Mouse (Mus musculus) lung, adult 2 months (tissue): ENCODE data around the gene Zkscan14. TPM values are rescaled to one million over a fixed set of nuclear protein-coding genes. Genes with fewer than 3 reads are reported as not detected.

ENCODE experiments used
- DNase-seq: peaks from one replicate; pipeline ENCODE4 v3.0.0; 2022
- H3K4me1 ChIP-seq: fragments of 200-500 bp; 2 replicates; pipeline ENCODE4 v1.6.1; 2011; ENCODE audit warnings: low read length; ENCODE audit not compliant: control insufficient read depth, insufficient read depth
- H3K4me3 ChIP-seq: fragments of 200-500 bp; replicated peaks from 2 replicates; pipeline ENCODE3; 2011; ENCODE audit warnings: low read depth, mild to moderate bottlenecking, control low read depth, low read length; ENCODE audit errors: extremely low read depth
- CTCF ChIP-seq: fragments of 200-500 bp; IDR thresholded peaks from 2 replicates; pipeline ENCODE4 v1.5.1; 2011; ENCODE audit warnings: mild to moderate bottlenecking, low read length, control low read depth; ENCODE audit not compliant: insufficient read depth
- POLR2A ChIP-seq: fragments of 200-500 bp; IDR thresholded peaks from 2 replicates; pipeline ENCODE4 v1.6.1; 2011; ENCODE audit warnings: low read depth, mild to moderate bottlenecking, control low read depth, low read length, borderline replicate concordance; ENCODE audit errors: extremely low read depth
- WGBS: fragments of 180-500 bp; shearing (Covaris S2); methylation state at CpG from one replicate; pipeline ENCODE4 v1.1.7; 2018; 5-methylcytosine and 5-hydroxymethylcytosine counted together
- polyA plus RNA-seq: library from polyadenylated mRNA; depleted of rRNA; stranded (reverse); fragments of >200 nt; gene quantifications from 2 replicates; pipeline ENCODE4 v1.2.3, GENCODE M21; 2012; rRNA removed

Zkscan14 gene
- polyA plus RNA-seq, 1 experiment: 4.2 TPM

DNA sequence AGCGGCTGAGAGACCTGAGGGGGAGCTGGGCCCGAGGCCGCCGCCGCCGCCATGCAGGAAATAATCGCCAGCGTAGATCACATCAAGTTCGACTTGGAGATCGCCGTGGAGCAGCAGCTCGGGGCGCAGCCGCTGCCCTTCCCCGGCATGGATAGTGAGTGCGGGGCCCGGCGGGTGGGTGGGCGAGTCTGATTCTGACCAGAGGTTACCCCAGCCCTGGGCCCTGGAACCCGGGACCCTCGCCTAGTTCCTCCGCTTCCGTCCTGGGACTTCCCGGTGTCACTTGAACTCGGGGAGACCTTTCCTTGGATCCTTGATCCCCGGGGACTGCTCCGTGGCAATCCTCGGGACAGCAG, 34.4 kb downstream of the Zkscan14 start:
- peaks cover 3% of the 10 kb centered on the region; the same call in 1 of the 2 replicates for H3K4me1 ChIP-seq
- H3K4me3 ChIP-seq: peak overlapping the region; percentile 91
- DNase-seq: no peak
- WGBS: 0% methylated on average over 27 of the region's 28 CpGs
- no peak for TF ChIP-seq POLR2A
- no peak for TF ChIP-seq CTCF

DNA sequence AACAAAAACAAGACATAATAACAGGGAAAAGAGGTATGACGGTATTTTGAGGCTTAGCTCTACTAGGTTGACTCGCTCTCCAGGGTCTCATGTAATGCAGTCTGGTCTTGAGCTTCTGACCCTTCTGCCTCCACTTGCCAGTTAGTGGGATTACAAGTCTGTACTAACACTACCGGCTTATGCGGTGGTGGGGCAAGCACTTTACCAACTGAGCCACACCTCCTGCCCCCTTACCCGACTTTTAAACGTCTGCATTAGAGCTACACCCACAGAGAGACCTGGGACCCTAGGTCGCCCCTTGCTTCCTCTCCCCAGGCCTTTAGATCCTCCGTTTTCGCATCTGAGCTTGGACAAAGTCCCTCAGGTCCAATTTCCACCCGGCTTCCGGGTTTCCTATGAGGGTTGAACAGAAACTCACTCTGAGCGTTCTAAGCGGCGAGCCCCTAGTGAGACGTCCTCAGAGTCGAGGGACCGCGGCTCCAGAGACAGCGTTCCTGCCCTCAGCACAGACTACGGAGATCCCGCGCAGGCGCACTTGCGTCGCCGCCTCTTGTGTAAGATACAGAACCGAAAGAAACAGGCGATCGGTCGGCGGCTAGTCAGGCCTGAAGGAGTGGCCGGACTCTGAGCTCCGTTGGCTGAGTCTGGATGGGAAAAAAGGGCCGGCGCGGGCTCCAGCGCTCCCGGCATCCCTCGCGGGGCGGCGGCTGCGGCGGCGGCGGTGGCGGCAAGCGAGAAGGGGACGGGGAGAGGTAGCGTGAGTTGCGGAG, 34.9 kb downstream of the Zkscan14 start, which contains the start of the genes Ptcd1 and Cpsf4:
Gene Ptcd1, minus strand, starts transcription at position 573 of the 770 bp plus-strand sequence.
Gene Cpsf4, plus strand, starts transcription at position 678 of the 770 bp plus-strand sequence.
- Histone ChIP-seq H3K4me3 (peak within 1 kb of the TSS; percentile 91), H3K4me1 (peaks cover 3% of the 10 kb centered on the region; the same call in 1 of the 2 replicates)
- peak; percentile 96 for DNase-seq
- WGBS: 2% methylated on average over 51 of the region's 51 CpGs
- TF ChIP-seq POLR2A (peak; percentile 91; the same call in 1 of the 2 replicates), CTCF (no peak)

DNA sequence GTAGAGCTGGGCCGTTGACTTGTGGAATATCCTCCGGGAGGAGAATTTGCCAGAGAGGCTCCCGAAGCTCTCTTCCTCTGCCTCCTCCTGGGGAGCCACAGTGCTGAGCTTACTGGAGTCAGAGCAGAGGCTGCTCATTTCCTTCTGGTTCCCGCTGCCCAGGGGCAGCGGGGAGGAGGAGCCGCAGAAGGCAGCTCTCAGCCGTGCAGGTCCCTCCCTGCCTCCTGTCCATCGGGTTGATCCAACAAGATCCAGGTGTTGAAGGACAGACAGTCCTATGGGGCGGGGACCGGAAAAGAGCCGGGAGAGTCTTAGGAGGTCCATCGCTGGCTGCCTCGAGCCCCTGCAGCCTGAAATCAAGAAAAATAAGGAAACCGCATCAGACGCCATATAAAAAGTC, 36.5 kb downstream of the Zkscan14 start:
- Histone ChIP-seq H3K4me3 (no peak overlapping the region), H3K4me1 (peaks cover 3% of the 10 kb centered on the region; the same call in 1 of the 2 replicates)
- no peak for DNase-seq
- WGBS: 85% methylated on average over 15 of the region's 15 CpGs
- TF ChIP-seq POLR2A: no peak
- TF ChIP-seq CTCF: no peak

DNA sequence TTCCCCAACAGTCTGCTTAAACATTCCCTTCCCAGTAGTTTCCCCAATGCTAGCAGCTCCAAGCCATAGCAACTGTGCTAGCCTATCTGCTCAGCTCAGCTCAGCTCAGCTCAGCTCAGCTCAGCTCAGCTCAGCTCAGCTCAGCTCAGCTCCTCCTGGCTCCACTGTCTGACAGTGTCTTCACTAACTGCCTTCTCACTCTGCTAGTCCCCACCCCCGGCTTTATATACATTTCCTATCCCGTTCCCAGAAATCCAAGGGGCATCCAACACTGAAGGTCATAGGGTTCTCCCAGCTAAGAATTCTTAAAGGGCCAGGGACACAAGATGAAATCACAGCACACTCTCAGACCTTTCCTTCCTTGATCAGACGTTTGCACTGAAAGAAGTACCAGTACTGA, 37.0 kb downstream of the Zkscan14 start:
- peaks cover 3% of the 10 kb centered on the region; the same call in 1 of the 2 replicates for H3K4me1 ChIP-seq
- no peak for DNase-seq
- TF ChIP-seq POLR2A (no peak), CTCF (no peak)
- 30% methylated on average over 3 of the region's 3 CpGs for WGBS
- H3K4me3 ChIP-seq: no peak overlapping the region

DNA sequence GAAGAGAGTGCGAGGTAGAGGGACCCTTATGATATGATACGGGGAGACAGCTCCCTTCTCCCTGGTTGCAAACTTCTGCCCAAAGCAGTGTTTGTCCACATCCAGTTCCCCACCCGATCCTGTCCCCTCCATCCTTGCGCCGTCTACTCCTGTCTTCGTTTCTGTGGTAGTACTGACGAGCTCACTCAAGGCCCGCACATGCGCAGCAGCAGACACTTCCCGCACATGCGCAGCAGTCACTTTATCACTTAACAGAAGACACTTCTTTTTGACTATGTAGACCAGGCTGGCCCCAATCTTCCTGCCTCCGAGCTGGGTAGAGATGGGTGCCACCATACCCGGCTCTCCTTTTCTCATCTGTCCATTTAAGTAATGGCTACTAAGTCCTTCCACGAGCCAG, 40.3 kb downstream of the Zkscan14 start:
- Histone ChIP-seq H3K4me1 (peaks cover 3% of the 10 kb centered on the region; the same call in 1 of the 2 replicates), H3K4me3 (no peak overlapping the region)
- TF ChIP-seq CTCF (no peak), POLR2A (no peak)
- WGBS: 95% methylated on average over 14 of the region's 14 CpGs
- no peak for DNase-seq

DNA sequence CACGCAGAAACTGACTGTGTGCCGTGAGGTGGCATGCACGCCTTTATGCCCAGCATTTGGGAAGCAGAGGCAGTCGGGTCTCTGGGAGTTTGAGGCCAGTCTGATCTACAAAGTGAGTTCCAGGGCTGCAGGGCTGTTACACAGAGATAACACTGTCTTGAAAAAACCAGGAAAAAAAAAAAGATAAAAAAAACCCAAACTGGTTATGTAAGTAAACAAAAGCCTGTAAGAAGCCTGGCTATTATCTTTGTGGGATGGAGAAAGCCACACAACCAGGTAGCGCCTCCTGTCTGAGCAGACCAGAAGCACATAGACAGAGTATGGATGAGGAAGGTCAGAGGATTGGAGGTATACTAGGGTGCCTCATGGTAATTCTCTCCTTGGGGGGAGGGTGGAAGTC, 49.0 kb downstream of the Zkscan14 start:
- no peaks in the 10 kb centered on the region for H3K4me1 ChIP-seq
- WGBS: 93% methylated on average over 5 of the region's 5 CpGs
- no peak for DNase-seq
- H3K4me3 ChIP-seq: no peak overlapping the region
- TF ChIP-seq POLR2A (no peak), CTCF (no peak)

DNA sequence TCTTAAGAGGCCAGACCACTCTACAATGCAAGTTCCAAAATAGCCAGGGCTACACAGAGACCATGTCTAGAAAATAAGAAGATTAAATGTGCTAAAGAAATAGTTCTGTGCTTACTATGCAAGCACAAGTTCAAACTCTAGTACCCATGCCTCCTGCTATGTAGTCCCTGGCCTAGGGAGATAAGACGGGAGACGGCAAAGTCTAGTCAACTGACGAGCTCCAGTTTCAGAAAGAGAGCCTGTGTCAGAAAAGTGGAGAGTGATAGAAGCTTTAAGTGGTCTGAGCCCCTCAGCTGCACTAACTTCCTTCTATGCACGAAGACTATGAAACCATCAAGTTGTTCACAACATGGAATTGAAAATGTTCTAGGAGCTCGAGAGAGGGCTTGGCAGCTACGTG, 52.4 kb downstream of the Zkscan14 start:
- DNase-seq: no peak
- Histone ChIP-seq H3K4me1 (no peaks in the 10 kb centered on the region), H3K4me3 (no peak overlapping the region)
- 87% methylated on average over 6 of the region's 6 CpGs for WGBS
- TF ChIP-seq CTCF (no peak), POLR2A (no peak)

DNA sequence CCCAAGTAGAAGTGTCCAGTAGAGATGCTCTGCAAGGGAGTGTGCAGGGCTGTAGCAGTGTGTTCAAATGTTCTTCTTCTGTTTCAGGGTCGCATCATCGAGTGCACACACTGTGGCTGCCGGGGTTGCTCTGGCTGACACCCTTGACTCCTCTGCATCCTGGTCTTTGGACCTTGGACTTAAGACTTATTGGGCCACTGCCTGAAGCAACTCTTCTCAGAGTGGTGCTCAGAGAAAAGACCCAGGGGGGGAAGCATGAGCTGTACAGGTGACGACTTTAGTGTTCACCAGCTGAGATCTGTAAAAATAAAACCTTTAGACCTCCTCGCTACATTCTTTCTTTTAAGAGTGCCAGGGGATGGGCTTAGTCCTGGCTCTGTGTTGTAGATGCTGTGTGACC, 53.9 kb downstream of the Zkscan14 start:
- 91% methylated on average over 5 of the region's 5 CpGs for WGBS
- DNase-seq: no peak

More for the DNA sequence above, 53.9 kb downstream of the Zkscan14 start:
- TF ChIP-seq CTCF: no peak
- no peak for TF ChIP-seq POLR2A
- Histone ChIP-seq H3K4me1 (no peaks in the 10 kb centered on the region), H3K4me3 (no peak overlapping the region)

Other genes with a start within 250 kb of the Zkscan14 start
- gene Smurf1, start 236.0 kb downstream of the Zkscan14 start, polyA plus RNA-seq: 33.5 and 34.1 TPM in 2 replicates
- gene Gm4871, start 169.1 kb downstream of the Zkscan14 start, polyA plus RNA-seq: not detected in 2 replicates
- gene 1700018F24Rik, start 158.9 kb downstream of the Zkscan14 start, polyA plus RNA-seq: not detected in 2 replicates
- gene Arpc1a, start 118.0 kb downstream of the Zkscan14 start, polyA plus RNA-seq: 117 and 135 TPM in 2 replicates
- gene Kpna7, start 117.8 kb downstream of the Zkscan14 start, polyA plus RNA-seq: not detected in 2 replicates
- 492 and 519 TPM in 2 replicates for gene Arpc1b, start 87.7 kb downstream of the Zkscan14 start, polyA plus RNA-seq
- 18.4 and 23.4 TPM in 2 replicates for gene Pdap1, start 61.6 kb downstream of the Zkscan14 start, polyA plus RNA-seq
- 33.1 and 33.9 TPM in 2 replicates for gene Bud31, start 61.5 kb downstream of the Zkscan14 start, polyA plus RNA-seq
- gene Ptcd1, start 34.8 kb downstream of the Zkscan14 start, polyA plus RNA-seq: 10.2 and 10.5 TPM in 2 replicates
- 22.6 and 23.5 TPM in 2 replicates for gene Cpsf4, start 34.7 kb downstream of the Zkscan14 start, polyA plus RNA-seq
- gene Atp5j2, start 9.8 kb downstream of the Zkscan14 start, polyA plus RNA-seq: 65.1 and 107 TPM in 2 replicates
- 3.1 and 4.1 TPM in 2 replicates for gene Zkscan5, start 2.7 kb upstream of the Zkscan14 start, polyA plus RNA-seq
- gene Zfp655, start 29.8 kb upstream of the Zkscan14 start, polyA plus RNA-seq: 11.4 and 18.0 TPM in 2 replicates
- gene Zscan25, start 78.6 kb upstream of the Zkscan14 start, polyA plus RNA-seq: 15.6 and 18.8 TPM in 2 replicates
- not detected in 2 replicates for gene Cyp3a57, start 143.4 kb upstream of the Zkscan14 start, polyA plus RNA-seq